Mouse (Mus musculus): ENCODE data around the gene Prpf6. TPM values are rescaled to one million over a fixed set of nuclear protein-coding genes. Genes with fewer than 3 reads are reported as not detected.

Prpf6 gene
- polyA plus RNA-seq, 2 experiments, result 41.6 to 57.9 TPM

GRCm38 (mm10) chr2:181579681-181580080, 12.0 kb upstream of the Prpf6 start:
- Histone ChIP-seq H3K4me2 (replicated peaks; ENCODE audit: low read depth, low read length, severe bottlenecking) (no peak overlapping the region), H3K27ac (replicated peaks; ENCODE audit: low read depth, low read length) (no peak overlapping the region), H3K4me3 (replicated peaks; ENCODE audit: low read length) (no peak overlapping the region), H3K4me1 (ENCODE audit: control insufficient read depth, insufficient read depth, low read length) (peaks cover 4% of the 10 kb centered on the region; the same call in 1 of the 2 replicates), H3K9ac (ENCODE audit: low read depth, low read length, severe bottlenecking) (no peak overlapping the region), H3K9me3 (ENCODE audit: control insufficient read depth, low read length) (no peaks in the 10 kb centered on the region), H3K27me3 (ENCODE audit: control insufficient read depth, insufficient read depth, low read length) (no peaks in the 10 kb centered on the region), H3K36me3 (ENCODE audit: control insufficient read depth, insufficient read depth, low read length) (peaks cover 21% of the 10 kb centered on the region)
- no peak for ATAC-seq (ENCODE audit: low FRiP score, low read depth)
- DNase-seq (ENCODE audit: low spot score), result no peak
- no peak for TF ChIP-seq POLR2A (IDR thresholded peaks at IDR 0.05; ENCODE audit: borderline replicate concordance, extremely low read depth, insufficient read depth, insufficient read length)
- WGBS, result 93% methylated on average over 1 of the region's 1 CpGs

GRCm38 (mm10) chr2:181580131-181580772, 11.4 kb upstream of the Prpf6 start:
- 66% methylated on average over 5 of the region's 5 CpGs for WGBS
- Histone ChIP-seq H3K36me3 (ENCODE audit: control insufficient read depth, insufficient read depth, low read length) (peaks cover 23% of the 10 kb centered on the region), H3K4me3 (replicated peaks; ENCODE audit: low read length) (peak overlapping the region; percentile 78), H3K9me3 (ENCODE audit: control insufficient read depth, low read length) (no peaks in the 10 kb centered on the region), H3K4me2 (replicated peaks; ENCODE audit: low read depth, low read length, severe bottlenecking) (peak overlapping the region; percentile 97), H3K27me3 (ENCODE audit: control insufficient read depth, insufficient read depth, low read length) (no peaks in the 10 kb centered on the region), H3K27ac (replicated peaks; ENCODE audit: low read depth, low read length) (no peak overlapping the region), H3K9ac (ENCODE audit: low read depth, low read length, severe bottlenecking) (peak overlapping the region; percentile 44; the same call in 1 of the 2 replicates), H3K4me1 (ENCODE audit: control insufficient read depth, insufficient read depth, low read length) (peaks cover 4% of the 10 kb centered on the region; the same call in 1 of the 2 replicates)
- ATAC-seq (ENCODE audit: low FRiP score, low read depth), result no peak
- TF ChIP-seq POLR2A (IDR thresholded peaks at IDR 0.05; ENCODE audit: borderline replicate concordance, extremely low read depth, insufficient read depth, insufficient read length), result no peak
- DNase-seq (ENCODE audit: low spot score), result no peak

GRCm38 (mm10) chr2:181581016-181581401, 10.7 kb upstream of the Prpf6 start:
- peak overlapping the region; percentile 85 for H3K9ac ChIP-seq (ENCODE audit: low read depth, low read length, severe bottlenecking)
- peak overlapping the region; percentile 97 for H3K4me2 ChIP-seq (replicated peaks; ENCODE audit: low read depth, low read length, severe bottlenecking)
- peaks cover 31% of the 10 kb centered on the region for H3K36me3 ChIP-seq (ENCODE audit: control insufficient read depth, insufficient read depth, low read length)
- no peaks in the 10 kb centered on the region for H3K27me3 ChIP-seq (ENCODE audit: control insufficient read depth, insufficient read depth, low read length)
- ATAC-seq (ENCODE audit: low FRiP score, low read depth), result peak; percentile 82
- under 1% methylated on average over 11 of the region's 11 CpGs for WGBS
- peak; percentile 84 for DNase-seq (ENCODE audit: low spot score)
- no peaks in the 10 kb centered on the region for H3K9me3 ChIP-seq (ENCODE audit: control insufficient read depth, low read length)
- peak overlapping the region; percentile 89 for H3K27ac ChIP-seq (replicated peaks; ENCODE audit: low read depth, low read length)
- H3K4me1 ChIP-seq (ENCODE audit: control insufficient read depth, insufficient read depth, low read length), result peaks cover 4% of the 10 kb centered on the region; the same call in 1 of the 2 replicates
- TF ChIP-seq POLR2A (IDR thresholded peaks at IDR 0.05; ENCODE audit: borderline replicate concordance, extremely low read depth, insufficient read depth, insufficient read length), result peak; percentile 10; the same call in 1 of the 2 replicates
- H3K4me3 ChIP-seq (replicated peaks; ENCODE audit: low read length), result peak overlapping the region; percentile 78

GRCm38 (mm10) chr2:181581402-181582120, 10.1 kb upstream of the Prpf6 start:
- H3K27me3 ChIP-seq (ENCODE audit: control insufficient read depth, insufficient read depth, low read length), result no peaks in the 10 kb centered on the region
- peak; percentile 83 for ATAC-seq (ENCODE audit: low FRiP score, low read depth)
- H3K4me1 ChIP-seq (ENCODE audit: control insufficient read depth, insufficient read depth, low read length), result peaks cover 4% of the 10 kb centered on the region; the same call in 1 of the 2 replicates
- WGBS, result 2% methylated on average over 49 of the region's 49 CpGs
- H3K27ac ChIP-seq (replicated peaks; ENCODE audit: low read depth, low read length), result peak overlapping the region; percentile 89
- H3K36me3 ChIP-seq (ENCODE audit: control insufficient read depth, insufficient read depth, low read length), result peaks cover 36% of the 10 kb centered on the region
- H3K4me3 ChIP-seq (replicated peaks; ENCODE audit: low read length), result peak overlapping the region; percentile 78
- H3K9me3 ChIP-seq (ENCODE audit: control insufficient read depth, low read length), result no peaks in the 10 kb centered on the region
- peak; percentile 73 for DNase-seq (ENCODE audit: low spot score)
- peak overlapping the region; percentile 97 for H3K4me2 ChIP-seq (replicated peaks; ENCODE audit: low read depth, low read length, severe bottlenecking)
- TF ChIP-seq POLR2A (IDR thresholded peaks at IDR 0.05; ENCODE audit: borderline replicate concordance, extremely low read depth, insufficient read depth, insufficient read length), result peak; percentile 40; the same call in 1 of the 2 replicates
- H3K9ac ChIP-seq (ENCODE audit: low read depth, low read length, severe bottlenecking), result peak overlapping the region; percentile 85

- Histone ChIP-seq H3K27me3 (ENCODE audit: control insufficient read depth, insufficient read depth, low read length) (no peaks in the 10 kb centered on the region), H3K4me1 (ENCODE audit: control insufficient read depth, insufficient read depth, low read length) (peaks cover 4% of the 10 kb centered on the region; the same call in 1 of the 2 replicates), H3K27ac (replicated peaks; ENCODE audit: low read depth, low read length) (no peak overlapping the region), H3K4me3 (replicated peaks; ENCODE audit: low read length) (no peak overlapping the region; the same call in 1 of the 2 replicates), H3K36me3 (ENCODE audit: control insufficient read depth, insufficient read depth, low read length) (peaks cover 44% of the 10 kb centered on the region), H3K9me3 (ENCODE audit: control insufficient read depth, low read length) (no peaks in the 10 kb centered on the region), H3K4me2 (replicated peaks; ENCODE audit: low read depth, low read length, severe bottlenecking) (peak overlapping the region; percentile 97; the same call in 1 of the 2 replicates), H3K9ac (ENCODE audit: low read depth, low read length, severe bottlenecking) (no peak overlapping the region)
- TF ChIP-seq POLR2A (IDR thresholded peaks at IDR 0.05; ENCODE audit: borderline replicate concordance, extremely low read depth, insufficient read depth, insufficient read length), result no peak
- WGBS, result 83% methylated on average over 2 of the region's 2 CpGs
- DNase-seq (ENCODE audit: low spot score), result no peak
- no peak; the same call in 1 of the 2 replicates for ATAC-seq (ENCODE audit: low FRiP score, low read depth)
Measured at GRCm38 (mm10) chr2:181582358-181582757, 9.3 kb upstream of the Prpf6 start.
